Mouse (Mus musculus) right cerebral cortex, adult 18-20 months (tissue): ENCODE results near the gene Ass1.
A peak's percentile ranks its signal among the peaks of the same experiment; 100 is the strongest.

Experiments
- DNase-seq: peaks from one replicate; pipeline ENCODE4 v3.0.0; 2022; ENCODE audit warnings: mixed read lengths

Gene Ass1

DNA sequence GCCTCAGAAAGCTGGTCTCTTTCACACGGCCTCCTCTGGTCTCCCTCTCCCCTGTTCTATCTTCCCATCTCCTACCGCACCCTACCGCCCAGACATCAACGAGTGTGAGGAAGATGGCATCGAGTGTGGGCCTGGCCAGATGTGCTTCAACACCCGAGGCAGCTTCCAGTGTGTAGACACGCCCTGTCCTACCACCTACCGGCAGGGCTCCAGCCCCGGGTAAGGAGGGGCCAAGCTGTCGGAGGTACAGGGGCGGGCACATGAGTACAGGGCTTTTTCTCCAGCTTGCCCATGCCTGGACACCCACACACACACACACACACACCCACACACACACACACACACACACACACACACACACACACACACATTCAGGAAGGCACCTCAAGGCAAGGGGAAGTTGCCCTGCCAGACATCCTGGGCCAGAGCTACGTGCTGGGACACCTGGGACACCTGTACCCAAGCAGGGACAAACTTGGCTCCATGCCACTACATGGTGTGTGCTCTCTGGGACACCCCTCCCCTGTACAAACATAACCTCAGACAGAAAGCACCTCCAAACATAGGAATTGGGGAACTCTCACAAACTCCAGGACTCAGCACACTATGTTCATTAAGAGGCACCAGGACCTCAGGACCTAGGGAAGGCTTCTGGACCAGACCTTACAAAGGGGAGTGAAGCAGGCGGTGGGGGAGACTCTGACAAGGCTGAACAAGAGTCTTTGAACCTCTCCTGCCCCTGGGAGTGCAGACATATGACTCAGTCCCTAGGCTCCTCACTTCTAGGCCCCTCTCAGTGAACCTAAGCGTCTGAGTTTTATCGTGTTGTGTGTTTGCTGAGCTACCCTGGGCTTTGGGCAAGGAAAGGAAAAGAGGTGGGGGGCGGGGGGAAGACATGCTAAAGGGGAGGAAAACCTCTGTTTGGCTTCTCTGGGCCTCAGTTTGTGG lies 10.7 kb upstream of the Ass1 start:
- DNase-seq: no peak

DNA sequence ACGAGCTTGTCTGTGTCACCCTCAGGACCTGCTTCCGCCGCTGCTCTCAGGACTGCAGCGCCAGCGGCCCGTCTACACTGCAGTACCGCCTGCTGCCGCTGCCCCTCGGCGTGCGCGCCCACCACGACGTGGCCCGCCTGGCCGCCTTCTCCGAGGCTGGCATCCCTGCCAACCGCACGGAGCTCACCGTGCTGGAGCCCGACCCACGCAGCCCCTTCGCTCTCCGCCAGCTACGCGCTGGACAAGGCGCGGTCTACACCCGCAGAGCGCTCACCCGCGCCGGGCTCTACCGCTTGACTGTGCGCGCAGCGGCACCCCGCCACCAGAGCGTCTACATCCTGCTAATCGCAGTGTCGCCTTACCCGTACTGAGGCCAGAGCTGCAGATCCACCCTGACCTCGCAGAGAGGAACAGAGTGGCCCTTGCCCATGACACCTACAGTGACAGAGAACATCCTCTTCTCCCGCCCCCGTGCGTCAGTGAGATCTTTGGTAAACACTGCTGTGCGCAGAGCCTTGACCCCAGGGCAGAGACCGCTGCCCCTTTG lies 9.9 kb upstream of the Ass1 start:
- DNase-seq: no peak

DNA sequence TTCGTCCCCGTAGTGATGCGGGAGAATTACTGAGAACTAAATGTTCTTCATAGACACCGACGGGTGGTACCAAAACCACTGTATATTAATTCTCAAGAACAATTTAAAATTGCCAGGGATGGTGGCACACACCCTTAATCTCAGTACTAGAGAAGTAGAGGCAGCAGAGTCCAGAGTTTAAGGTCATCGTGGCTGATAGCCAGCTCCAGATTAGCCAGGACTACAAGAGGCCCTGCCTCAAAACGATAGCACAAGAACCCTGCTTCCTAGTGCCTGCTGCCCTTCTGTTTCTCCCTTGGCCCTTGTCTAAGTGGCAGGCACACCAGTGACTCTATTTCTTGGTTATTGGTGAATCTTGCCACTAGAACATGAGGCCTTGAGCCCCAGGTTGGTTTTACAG lies 9.1 kb upstream of the Ass1 start:
- DNase-seq: no peak

DNA sequence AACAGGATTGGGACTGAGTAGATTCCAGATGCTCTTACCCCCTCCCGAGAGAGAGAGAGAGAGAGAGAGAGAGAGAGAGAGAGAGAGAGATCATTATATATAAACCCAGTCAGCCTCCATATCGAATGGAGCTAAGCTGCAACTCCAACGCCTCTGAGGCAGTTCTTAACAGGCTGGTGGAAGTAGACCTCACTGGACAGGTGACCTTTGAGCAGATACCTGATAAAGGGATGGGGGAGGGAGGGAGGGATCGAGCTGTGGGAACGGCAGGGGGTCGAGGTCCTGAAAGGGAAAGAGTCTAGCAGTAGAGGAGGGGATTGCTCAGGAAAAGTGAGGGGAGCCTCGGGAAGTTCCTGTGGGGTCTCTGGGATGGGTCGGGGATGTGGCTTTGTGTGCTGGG lies 8.0 kb upstream of the Ass1 start:
- DNase-seq: no peak

DNA sequence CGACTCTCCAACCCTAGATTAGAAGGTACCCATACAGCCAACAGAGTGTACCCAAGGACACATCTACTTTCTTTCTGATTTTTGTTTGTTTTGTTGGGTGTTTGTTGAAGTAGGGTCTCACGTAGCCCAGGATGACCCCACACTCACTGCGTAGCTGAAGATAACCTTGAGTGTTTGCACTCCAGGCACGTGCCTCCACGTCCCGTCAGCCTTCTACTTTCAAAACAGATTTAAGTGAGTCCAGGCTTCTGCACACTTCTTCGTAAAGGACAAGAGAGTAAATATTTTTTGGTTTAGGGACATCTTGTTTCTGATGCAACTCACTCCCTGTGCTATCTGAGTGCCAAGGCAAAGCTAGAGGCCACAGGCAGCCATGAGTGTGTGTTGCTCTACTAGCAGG lies 6.8 kb upstream of the Ass1 start:
- DNase-seq: no peak

DNA sequence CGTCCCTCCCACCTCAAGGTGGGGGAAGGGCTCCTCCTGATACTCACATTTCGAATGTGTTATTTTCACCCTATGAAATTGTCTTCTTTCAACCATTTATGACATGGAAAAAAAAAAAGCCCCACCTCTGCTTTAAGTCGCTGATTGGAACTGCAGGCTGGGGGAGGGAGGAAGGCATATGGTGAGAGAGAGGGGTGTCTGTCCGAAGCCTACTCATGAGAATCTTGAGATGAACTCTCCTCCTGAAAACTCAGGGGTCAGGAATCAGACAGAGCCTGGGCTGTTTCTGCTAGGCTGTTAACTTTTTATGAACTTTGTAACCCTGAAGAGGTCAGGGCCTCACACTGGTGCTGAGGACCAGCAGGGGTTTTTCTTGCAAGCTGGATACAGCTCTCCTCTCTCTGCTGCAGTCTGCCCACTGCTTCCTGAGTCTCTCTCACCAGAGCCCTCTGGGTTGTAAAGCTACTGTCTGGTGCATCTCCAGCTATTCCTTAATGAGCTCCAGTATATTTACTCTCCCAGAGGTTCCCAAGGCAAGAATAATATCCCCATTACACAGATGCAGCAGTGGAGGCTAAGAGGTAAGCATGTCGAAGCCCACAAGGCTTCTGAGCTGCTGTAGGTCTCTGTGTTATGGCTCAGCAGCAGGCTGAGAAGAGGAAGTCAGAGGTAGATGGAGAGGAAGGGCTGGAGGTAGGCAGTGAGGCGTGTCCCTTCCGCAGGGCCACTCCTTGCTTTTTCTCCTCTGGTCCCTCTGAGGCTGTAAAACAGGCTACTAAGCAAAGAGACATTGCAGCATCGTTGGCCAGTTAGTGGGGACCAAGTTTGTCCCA lies 6.1 kb upstream of the Ass1 start:
- DNase-seq: no peak

DNA sequence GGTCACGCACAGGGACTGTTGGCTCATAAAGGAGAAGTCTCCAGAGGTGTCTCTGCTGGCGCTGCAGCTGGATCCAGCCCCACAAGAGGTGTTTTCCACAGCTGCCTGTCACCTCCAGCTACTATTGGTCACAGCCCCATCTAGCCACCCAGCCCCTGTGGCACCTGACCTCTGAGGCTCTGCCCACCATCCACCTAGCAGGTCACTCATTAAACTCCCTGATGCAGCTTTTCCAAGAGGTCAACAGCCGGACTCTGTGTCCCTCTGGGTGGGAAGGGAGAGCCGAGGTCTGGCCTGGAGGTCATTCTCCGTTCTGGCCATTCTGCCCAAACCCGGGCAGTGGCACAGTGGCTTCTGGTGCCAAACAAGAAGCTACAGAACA lies 5.5 kb upstream of the Ass1 start:
- DNase-seq: no peak

DNA sequence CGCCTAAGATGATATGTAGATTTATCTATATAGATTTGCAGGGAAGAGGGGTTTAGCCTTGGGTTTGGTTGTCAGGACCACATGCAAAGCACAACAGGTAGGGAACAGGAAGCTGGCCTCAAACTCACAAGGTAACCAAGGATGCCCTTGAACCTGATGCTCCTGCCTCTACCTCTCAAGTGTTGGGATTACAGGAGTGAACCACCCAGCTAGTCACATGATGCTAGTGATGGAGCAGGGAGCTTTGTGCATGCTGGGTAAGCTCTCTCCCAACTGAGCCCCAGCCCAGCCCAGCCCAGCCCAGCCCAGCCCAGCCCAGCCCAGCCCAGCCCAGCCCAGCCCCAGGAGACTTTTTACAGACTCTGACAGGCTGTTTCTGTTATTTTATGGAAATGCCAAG lies 2.5 kb upstream of the Ass1 start:
- no peak for DNase-seq

DNA sequence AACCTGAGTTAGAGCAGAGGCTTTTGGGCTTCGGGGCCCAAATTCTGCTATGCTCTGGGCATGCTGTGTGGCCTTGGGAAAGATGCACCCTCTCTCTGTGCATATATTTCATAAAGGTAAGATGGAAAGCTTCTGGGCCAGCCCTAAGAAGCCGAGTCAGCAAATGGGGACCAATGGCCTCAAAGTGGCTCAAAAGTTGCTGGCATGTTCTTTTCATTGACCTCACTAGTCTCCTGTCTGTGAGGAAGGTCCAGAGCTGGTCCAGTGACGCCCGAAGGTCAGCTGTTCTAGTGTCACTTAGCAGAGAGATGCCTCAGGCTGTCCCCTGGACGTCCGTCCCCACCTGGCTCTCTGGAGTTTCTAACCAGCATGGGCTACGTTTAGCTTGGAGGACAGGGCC lies 1.1 kb upstream of the Ass1 start:
- no peak for DNase-seq

DNA sequence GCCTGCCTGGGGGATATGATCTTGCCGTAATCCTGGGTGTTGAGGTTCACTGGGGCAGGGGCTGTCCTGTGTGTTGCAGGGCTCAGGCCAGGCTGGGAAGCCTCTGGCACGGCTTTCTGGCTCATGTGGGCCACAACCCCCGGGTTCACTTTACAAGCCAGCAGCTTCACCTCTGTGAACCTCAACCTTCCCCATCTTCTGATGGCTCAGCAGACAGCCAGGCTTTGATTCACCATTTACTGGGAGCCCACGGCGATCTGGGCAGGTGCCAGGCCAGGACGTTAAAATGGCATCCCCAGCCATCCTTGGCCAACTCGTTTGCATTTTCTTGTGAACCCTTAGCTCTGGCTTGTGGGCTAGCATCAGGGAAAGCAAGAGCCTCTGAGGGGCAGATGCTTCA lies 527 bp upstream of the Ass1 start:
- no peak for DNase-seq

DNA sequence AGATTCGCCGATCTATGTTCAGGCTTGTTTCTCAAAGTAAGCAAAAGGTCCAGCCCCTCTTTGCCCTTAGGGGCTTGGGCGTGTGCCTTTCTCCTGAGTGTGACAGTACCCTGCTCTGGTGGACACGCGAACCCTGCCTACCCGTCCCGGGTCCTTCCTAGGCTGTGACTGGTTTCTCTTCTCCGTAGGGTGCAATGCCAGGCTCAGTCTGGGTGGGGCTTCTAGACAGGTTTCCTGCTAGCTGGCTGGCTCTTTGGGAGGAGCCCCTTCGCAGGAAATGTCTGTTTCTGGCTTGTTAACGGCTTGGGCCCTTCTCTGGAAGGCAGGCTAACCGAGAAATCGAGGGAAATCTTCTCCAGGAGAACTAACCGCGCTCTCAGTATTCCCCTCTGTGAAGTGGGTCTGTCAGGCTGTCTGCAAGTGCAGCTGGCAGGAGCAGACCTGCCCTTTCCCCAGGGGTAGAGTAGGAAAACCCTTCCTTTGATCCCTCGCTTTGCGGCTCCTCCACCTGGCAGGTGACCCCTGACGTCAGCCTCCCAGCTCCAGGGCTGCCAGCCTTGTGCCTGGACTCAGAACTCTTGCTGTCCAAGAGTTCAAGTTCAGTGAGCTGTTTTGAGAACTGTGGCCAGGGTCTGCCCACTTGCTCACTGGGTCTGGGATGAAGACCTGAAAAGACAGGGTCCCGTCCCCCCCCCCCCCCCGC lies 827 bp downstream of the Ass1 start:
- DNase-seq: no peak

DNA sequence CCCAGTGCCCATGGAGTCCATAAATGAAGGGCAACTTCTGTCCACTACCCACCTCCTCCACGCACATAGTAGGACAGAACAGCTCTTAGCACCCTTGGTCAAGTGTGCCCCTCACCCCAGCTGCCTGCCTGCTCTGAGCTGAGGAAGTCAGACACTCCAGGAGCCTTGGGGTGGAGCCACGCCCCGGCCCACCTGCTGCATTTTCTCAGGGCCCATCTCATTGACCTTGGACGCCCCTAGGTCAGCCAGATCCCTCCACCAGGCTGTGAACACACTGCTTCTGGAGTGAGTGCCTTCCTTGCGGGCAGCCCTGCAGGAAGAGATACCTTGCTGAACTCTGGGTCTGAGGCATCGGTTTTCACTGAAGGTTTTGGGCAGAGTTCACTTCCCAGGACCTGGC lies 1.6 kb downstream of the Ass1 start:
- no peak for DNase-seq

DNA sequence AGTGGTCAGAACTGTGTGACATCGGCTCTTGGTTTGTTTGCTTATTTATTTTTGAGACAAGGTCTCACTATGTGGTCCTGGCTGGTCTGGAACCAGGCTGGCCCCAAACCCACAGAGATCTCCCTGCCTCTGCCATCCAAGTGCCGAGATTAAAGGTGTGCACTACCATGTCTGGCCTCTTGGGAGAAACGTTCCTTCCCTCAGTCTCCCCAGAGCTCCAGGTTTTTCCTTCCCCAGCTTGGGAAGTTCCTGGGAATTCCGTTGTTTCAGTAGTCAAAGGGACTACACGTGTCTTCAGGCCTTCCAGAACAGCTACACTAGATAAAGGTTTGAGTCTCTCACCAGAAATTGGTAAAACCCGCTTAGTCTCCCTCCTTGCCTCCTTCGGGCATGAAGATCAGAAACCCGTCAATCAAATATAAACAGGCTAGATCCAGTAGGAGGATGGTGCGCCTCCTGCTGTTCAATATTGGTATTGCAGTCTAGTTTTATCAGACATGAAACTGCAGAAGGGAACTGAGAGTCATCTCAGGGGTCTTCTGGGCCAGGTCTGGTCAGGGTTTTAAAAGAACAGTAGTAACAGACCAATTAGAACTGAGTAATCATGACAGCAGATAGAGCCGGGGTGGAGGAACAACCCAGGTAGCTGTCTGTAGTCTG lies 2.5 kb downstream of the Ass1 start:
- DNase-seq: no peak

DNA sequence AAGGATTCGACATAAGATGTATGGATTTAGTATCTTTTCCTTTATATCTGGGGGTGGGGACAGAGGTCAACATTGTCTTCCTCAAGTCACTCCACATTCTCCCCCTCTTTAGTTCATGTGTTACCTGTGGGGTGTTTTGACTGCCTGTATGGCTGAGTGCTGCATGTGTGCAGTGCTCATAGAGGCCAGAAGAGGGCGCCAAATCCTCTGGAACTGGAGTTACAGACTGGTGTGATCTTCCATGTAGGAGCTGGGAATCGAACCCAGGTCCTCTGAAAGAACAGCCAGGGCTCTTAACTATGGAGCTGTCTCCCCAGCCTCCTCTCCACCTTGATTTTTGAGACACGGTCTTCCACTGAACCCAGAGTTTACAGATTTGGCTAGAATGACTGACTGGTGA lies 3.9 kb downstream of the Ass1 start:
- no peak for DNase-seq

DNA sequence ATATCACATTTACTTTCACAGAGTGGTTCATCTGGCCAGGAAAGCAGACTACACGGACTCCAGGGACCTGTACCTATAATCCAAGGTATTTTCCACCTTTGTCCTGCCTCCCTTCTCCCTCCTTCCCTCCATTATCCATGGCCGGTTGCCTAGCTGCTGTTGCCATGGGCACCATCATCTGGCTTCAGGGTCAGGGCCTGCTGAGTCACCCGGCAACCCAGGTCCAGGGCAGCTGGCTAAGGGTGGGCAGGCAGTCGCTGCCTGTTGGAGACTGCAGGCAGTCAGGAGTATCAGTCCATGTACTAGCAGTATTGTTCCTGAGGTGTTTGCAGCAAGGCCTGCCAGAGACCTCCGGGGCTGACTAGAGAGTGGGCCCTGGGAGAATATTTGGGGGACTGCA lies 4.7 kb downstream of the Ass1 start:
- DNase-seq: no peak

DNA sequence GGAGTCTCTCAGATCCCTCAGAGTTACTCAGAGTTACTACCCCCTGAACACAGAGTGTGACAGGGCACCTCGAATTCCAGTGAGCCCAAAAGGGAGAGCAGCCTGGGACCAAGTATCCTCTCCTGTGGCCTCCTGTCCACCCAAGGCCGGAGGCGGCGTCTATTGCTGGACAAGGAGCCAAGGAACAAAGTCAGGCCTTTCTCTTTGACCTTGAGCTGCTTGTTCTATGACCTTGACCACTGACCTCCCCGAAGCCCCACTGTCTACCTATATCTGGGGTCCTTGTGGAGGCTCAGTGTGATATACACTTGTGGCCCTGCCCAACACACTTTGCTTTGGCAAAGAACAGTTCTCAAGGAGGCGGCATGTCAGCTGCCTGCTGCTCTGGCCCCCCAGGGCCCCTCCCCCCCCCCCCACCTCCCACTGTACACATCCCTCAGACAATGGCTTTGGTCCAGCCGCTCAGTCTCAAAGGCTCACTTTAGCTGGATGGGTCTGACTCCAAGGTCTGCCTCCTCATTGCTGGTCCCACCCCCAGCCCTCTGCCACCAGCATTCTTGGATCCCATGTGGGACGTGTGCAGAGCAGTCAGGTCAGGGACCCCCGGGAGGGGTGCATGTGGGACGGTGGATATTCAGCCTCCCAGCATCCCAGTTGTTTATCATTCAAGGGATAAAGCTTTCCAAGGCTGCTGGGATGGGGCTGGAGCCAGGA lies 6.3 kb downstream of the Ass1 start:
- DNase-seq: no peak

DNA sequence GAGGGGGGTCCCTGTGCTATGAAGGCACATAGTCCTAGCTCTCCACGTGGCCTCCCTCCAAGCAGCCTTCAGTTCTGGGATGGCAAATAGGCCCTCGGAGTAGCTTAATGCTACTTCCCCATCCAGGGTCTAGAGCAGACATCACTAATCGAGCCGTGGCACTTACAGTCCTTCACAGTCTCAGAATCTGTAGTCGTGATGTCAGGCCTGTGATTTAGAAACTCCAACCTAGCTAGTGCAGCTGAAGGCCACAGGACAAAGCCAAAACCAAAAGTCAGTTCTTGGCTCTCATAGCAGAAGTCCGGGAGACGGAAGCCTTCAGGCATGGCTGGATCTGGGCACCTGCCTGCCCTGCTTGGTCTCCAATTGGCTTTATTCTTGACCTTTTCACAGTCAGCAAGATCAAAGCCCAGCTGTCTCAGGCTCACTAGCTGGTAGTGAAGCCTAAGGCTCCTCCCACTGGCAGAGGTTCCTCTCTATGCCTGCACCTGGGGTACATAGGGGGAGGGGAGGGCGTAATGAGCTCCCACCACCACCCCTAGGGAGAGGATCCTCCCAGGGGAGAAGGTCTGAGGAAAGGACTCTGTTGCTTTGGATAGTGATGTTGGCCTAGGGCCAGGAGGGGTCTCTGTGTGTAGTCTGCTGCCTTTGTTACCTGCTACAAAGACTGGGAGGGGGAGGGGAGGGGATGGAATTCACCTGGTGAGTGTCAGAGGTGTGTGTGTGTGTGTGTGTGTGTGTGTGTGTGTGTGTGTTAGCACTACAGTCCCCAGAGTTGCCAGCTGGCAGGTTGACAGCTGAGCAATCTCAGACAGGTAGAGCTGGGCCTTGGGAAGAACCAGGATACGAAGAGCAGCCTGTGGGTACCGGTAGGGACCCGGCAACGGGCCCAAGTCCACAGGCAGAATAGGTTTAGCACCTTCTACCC lies 7.5 kb downstream of the Ass1 start:
- no peak for DNase-seq

DNA sequence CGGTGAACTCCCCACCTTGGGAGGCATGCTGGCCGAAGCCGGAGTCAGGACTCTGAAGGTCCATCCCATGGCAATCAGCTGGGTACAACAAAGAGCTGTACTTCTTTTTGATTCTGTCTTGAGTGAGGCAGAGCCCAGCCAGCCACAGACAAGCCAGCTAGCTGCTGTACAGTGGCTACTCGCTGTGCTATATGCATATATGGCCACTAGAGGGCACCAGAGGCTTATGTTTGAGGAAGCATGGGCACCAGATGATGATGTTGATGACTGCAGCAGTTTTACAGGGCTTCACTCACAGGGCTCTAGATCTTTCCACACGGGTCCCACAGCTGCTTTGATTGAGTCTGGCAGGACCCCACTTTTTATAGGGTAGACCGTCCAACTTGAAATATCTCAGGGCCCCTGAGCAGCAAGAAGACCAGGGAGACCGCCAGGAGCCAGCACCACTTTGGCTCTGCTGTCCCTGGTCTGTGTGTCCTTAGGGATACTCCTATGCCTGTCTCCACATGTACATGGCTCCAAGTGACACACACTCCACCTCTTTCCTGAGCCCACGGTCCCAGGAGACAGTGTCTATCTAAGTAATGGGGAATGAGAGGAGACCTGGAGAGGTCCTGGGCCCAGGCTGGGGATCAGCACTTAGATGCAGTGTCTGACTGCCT lies 13.0 kb downstream of the Ass1 start:
- peak; percentile 86 for DNase-seq

DNA sequence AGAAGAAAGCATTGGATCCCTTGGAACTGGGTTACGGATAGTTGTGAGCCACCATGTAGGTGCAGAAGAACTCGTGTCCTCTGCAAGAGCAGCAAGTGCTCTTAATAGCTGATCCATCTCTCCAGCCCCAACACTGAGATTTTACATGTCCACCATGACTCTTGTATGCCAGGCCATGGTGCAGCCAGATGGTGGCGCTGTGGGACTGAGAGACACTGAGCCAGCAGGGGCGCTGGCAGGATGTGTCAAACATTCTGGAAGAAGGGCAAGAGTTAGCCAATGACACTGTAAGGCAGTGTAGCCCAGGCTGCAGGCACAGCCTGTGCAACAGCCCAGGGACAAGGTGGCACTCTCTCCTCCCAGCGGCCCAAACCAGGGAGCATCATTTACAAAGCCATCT lies 14.2 kb downstream of the Ass1 start:
- DNase-seq: peak; percentile 67

DNA sequence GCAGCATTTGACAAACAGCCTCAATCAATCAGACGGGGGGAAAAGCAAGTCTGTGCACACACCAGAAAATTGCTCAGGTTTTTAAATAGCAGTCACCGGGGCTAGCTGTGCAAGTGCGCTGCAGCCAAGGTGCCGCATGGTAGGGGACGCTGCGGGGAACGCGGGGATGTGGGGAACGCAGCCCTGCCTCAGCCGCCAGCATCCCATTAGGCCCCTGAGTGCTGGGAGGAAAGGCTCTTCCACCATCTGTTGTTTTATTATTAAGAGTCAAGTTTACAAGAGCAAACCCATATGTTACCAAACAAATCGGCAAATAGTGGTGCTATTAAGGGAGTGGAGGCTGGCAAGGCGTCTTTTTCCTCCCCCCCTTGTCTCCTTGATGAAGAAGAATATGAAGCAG lies 19.2 kb downstream of the Ass1 start:
- DNase-seq: no peak
